Mouse (Mus musculus) urinary bladder, postnatal 10 days (tissue): ENCODE data around the gene Ntm.

Experiments used
- DNase-seq: peaks from one replicate; pipeline ENCODE4 v3.0.0; 2022; ENCODE audit warnings: low spot score

Gene Ntm

GRCm38 (mm10) chr9:29884062-29884461 is 78.9 kb downstream of the Ntm start:
- no peak for DNase-seq

DNA sequence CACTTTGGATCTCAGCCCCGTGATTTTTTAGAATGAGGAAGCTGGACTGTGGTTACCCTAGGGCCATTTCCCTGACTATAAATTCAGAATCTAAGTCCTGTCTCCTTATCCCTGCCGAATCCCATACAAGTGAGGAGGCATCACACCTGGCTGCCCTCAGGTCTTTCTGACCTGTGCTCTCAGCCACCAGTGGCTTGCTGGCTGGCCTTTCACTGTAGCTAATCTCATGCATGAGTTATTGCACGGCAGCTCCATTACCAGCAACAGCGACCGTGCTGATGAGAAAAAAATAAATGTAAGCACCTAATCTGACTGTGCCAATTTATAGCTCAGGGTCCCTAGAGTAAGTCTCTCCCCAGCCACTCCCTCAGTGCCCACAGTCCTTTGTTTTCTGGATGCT is 81.3 kb downstream of the Ntm start:
- DNase-seq = no peak

DNA sequence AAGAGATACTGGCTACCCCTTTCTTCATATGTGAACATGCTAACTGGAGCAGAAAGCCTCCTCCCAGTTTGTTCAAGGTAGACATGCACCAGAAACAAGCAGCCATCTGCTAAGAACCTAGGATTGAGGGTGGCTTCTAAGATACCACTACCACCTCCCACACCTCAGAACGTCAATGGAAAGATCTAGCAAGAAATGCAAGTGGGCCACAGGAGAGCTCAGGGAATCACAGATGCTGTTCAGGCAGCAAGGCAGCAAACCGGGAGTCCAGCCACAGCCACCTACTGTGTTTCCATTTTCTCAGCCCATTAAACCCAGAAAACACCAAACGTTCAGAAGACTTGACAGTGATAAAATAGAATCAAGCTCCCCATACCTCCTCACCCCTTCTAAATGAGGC is 85.4 kb downstream of the Ntm start:
- DNase-seq = no peak

GRCm38 (mm10) chr9:29867746-29868145 is 95.2 kb downstream of the Ntm start:
- no peak for DNase-seq

DNA sequence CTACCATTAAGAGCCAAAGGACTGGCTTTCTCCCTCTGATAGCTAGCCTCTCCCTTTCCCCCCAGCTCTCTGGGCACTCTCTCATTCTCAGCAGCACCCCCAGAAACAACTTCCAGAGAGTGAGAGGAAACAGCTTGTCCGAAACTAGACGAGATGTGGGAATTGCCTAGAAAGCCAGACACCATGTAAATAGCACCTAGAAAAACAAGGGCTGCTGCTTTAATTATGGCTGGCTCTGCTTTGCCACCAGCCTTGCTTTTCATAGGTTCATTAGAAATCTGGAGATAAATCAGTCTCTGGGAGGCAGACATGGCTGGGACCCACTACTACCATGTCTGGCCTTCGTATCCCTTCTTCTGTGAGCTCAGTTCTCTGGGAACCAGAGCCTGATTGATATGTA is 96.1 kb downstream of the Ntm start:
- no peak for DNase-seq

DNA sequence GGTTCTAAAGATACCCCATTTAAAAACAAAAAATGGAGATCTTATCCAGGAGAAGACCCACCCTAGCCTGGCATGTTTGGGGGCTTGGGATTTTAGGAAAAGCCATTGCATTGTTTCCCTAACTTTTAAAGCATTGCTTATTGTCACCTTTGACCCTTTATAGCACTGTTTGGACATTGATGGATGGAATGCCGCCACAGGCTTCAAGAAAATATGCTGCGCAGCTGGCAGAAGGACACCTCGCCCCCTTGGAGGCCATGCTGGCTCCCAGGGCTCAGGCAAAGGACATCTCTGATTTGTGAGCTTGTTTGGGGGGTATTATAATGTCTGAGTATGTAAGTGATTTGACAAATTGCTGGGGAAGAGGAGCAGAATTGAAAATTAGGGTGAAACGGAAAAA is 96.8 kb downstream of the Ntm start:
- DNase-seq = no peak

GRCm38 (mm10) chr9:29865502-29865901 is 97.4 kb downstream of the Ntm start:
- no peak for DNase-seq

DNA sequence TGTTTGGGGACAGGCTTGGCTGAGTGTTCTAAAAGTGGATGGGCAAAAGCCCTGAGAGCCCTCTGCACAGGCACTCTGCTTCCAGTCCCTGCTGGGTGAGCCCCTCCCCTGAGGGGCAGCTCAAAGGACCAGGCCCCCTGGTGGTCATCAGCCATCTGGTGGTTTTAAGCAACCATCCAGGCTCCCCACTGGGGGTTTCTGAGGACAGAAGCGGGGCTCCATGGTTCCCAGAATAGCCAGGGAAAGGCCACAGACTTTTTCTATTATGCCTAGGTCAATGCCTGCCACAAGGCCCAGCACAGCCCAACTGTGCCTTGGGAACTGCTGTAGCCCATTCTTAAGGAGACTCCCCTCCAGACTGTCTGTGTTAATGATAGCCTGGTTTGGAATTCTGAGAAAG is 98.1 kb downstream of the Ntm start:
- DNase-seq = no peak

GRCm38 (mm10) chr9:29862408-29862807 is 100.5 kb downstream of the Ntm start:
- no peak for DNase-seq

DNA sequence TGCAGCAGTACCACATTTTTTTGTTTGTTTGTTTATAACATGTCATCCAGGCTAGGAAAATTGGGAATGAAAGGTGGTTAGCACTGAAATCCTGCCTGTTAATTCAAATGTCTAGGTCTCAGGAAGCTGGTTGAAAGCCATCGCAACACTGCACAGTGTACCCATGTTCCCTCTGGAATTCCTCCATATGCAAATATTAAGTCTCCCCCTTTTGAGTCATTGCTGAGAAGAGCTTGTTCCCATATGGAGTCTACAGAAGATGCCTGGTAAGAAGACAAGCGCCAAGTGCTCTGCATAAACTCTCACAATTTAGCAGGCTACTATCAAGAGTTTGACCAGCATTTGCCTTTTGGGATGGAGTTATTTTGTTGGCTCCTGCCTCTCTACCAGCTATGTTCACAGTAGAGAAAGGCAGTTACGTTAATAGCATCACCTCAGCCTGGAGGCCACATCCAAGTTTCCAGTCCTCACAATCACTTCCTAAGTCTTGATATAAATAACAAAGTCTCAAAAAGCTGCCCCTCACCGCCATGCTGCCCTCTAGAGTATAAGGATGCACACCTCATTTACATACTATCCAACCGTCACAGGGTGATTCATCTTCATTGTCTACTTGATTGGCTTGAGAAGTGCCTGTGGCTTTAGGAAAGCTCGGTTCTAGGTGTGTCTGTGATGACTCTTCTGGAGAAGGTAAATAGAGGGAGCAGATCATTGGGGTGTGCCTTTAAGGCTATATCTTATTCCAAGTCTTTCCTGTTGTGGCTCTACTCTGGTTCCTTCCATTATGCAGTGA is 103.5 kb downstream of the Ntm start:
- DNase-seq = no peak

- DNase-seq = no peak
Measured at GRCm38 (mm10) chr9:29848735-29849455, 114.0 kb downstream of the Ntm start.

- no peak for DNase-seq
Measured at GRCm38 (mm10) chr9:29837344-29837743, 125.6 kb downstream of the Ntm start.

GRCm38 (mm10) chr9:29834911-29835310 is 128.0 kb downstream of the Ntm start:
- no peak for DNase-seq

- DNase-seq = no peak
Measured at GRCm38 (mm10) chr9:29833781-29834180, 129.2 kb downstream of the Ntm start.

DNA sequence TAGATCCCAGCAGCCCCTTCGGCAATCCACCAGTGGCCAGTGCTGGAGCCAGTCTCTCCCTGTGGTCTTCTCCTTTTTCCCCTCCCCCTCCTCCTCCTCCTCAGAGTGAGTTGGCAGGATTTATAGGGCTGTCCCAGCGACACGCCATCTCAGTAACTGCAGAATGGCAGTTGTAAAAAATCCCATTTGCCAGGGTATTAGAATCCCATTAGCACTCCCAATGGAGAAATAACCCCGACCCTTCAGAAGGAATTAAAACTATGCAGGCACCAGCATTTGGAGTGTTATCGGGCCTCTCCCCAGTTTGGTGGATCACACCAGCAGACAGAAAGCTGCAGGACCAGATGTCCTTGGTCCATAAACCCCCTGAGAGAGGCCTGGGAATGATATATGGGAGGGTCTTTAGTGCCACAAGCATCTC is 135.7 kb downstream of the Ntm start:
- no peak for DNase-seq

- DNase-seq = no peak
Measured at GRCm38 (mm10) chr9:29825236-29825635, 137.7 kb downstream of the Ntm start.

GRCm38 (mm10) chr9:29823716-29824115 is 139.2 kb downstream of the Ntm start:
- no peak for DNase-seq

DNA sequence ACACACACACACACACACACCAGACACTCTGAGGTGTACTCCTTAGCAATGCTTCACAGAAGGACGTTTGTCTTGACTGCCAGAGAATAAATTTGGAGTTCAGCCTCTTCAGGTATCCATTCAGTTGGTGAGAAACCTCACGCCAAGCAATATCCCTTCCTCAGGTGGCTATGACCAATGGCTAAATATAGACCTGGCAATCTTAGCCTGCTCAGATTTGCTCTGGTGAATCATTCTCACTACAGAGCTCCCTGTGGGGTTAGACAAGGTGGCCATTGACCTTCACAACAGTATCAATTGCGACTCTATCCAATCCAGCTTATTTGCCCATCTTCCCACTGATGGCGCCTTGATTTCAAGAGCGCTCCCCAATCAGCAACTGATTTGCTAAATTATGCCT is 150.3 kb downstream of the Ntm start:
- no peak for DNase-seq

DNA sequence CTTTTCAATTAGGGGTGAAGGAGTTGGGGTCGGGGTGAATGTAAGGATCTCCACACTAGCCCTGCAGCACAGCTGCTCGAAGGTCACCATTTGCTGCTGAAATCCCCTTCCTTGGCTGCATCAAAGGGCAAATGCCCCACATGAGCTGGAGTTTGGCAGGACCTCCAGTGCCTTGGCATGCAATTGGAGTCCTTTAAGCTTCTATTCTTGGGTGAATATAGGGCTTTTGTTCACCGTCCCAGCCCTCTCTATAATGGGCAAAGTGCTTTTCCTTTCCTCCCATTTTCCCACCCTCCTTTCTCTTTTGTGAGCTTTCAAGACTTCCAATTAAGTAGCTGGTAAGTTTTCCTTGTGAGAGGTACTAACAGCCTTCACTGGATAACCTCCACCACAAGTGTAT is 156.2 kb downstream of the Ntm start:
- DNase-seq = no peak

DNA sequence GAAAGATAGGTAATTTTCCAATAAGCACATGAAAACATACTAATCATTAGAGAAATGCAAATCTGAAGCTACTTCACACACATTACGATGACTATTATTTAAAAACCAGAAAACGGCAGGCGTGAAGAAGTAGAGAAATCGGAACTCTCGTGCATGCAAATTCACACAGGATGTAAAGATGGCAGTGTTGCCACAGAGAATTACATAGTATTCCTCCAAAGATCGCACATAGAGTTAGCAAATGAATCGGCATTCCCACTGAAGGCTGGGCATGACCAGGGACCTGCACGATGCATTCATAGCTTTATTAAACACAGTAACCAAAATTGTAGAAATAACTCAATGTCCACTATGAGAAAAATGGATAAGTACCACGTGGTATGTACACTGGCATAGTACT is 158.5 kb downstream of the Ntm start:
- no peak for DNase-seq

DNA sequence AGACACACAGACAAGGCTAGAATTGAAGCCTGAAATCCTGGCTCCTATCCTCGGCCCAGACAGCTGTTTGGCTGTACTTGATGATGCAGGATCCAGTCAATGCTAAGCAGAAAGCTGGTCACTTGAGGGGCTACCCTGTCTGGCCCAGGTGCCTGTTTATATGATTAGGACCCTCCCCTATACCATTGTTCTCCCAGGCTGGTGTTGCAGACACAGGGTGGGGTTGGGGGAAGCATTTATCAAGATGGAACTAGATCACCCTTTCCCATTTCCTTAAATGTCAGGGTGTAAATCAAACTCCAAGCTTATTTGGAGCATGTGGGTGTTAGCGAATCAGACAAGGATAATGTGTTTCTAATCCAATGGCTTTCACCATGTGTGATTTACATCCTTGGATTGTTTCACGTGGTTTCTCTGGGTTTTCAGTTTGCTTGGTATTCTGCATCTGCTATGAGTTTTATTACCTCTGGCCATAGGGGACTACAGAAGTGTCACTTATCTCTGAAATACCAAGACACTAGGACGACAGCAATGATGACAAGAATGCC is 159.1 kb downstream of the Ntm start:
- no peak for DNase-seq

DNA sequence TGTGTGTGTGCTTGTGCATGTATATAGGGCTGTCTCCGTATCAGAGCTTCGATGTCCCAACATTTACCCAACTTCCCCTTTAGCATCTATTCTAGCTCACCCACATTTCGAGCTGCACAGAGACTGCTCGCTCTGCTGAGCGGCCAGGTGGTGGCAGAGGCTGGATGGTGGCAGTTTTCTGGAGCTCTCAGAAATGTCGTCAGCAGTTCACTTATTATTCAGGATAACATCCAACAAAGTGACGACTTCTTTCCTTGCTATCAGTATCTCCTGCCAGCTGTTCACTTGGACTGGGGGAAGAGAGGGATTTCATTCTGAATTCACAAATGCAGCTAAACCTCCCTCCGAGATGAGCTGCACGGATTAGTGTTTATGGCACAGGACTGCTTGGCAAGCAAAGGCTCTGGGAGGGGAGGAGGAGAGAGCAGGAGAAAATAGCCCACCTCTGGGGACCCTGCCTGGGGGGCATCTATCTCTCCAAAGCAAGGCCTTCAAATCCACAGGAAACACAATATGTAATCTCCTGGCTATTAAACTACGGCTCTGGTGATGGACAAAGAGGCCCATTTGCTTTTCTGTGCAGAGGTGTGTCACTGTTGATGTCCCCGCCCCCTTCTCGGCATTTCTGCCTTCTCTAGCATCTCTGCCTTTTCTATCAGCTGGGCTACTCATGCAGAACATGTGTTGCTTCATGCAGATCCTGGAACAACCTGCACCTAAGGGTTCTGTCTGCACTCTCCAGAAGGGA is 159.8 kb downstream of the Ntm start:
- DNase-seq = no peak
